Mouse (Mus musculus) urinary bladder, postnatal 14 days (tissue): ENCODE data around the gene Qk.

Source experiments
- DNase-seq: peaks from one replicate; pipeline ENCODE4 v3.0.0; 2021; ENCODE audit warnings: low spot score

Gene Qk

GRCm38 (mm10) chr17:10240081-10240480 is 79.6 kb downstream of the Qk start:
- DNase-seq = peak; percentile 6

GRCm38 (mm10) chr17:10236595-10236994 is 83.1 kb downstream of the Qk start:
- DNase-seq = no peak

GRCm38 (mm10) chr17:10232406-10232805 is 87.2 kb downstream of the Qk start:
- DNase-seq = no peak

- no peak for DNase-seq
Observed at GRCm38 (mm10) chr17:10227798-10228538, 91.7 kb downstream of the Qk start.

GRCm38 (mm10) chr17:10216164-10216563 is 103.5 kb downstream of the Qk start:
- no peak for DNase-seq

GRCm38 (mm10) chr17:10209154-10209777 is 110.4 kb downstream of the Qk start:
- DNase-seq = no peak

GRCm38 (mm10) chr17:10198662-10199061 is 121.0 kb downstream of the Qk start:
- no peak for DNase-seq

GRCm38 (mm10) chr17:10198231-10198630 is 121.4 kb downstream of the Qk start:
- DNase-seq = no peak

- DNase-seq = no peak
Observed at GRCm38 (mm10) chr17:10195703-10196102, 124.0 kb downstream of the Qk start.

- no peak for DNase-seq
Observed at GRCm38 (mm10) chr17:10190857-10191256, 128.8 kb downstream of the Qk start.

- no peak for DNase-seq
Observed at GRCm38 (mm10) chr17:10188481-10188880, 131.2 kb downstream of the Qk start.

GRCm38 (mm10) chr17:10187431-10188020 is 132.1 kb downstream of the Qk start:
- DNase-seq = no peak

GRCm38 (mm10) chr17:10181761-10182160 is 137.9 kb downstream of the Qk start:
- no peak for DNase-seq

- no peak for DNase-seq
Observed at GRCm38 (mm10) chr17:10177096-10177495, 142.6 kb downstream of the Qk start.

- peak; percentile 18 for DNase-seq
Observed at GRCm38 (mm10) chr17:10161258-10161657, 158.4 kb downstream of the Qk start.

GRCm38 (mm10) chr17:10160415-10160814 is 159.2 kb downstream of the Qk start:
- no peak for DNase-seq

- no peak for DNase-seq
Observed at GRCm38 (mm10) chr17:10152808-10153413, 166.7 kb downstream of the Qk start.
